Mouse (Mus musculus): ENCODE results near the gene Uap1.
"Not testable (repeated sequence)": the region's sequence is repeated elsewhere in the genome, so short reads cannot be mapped to it uniquely, and the experiment has no call there.

The Uap1 gene

DNA sequence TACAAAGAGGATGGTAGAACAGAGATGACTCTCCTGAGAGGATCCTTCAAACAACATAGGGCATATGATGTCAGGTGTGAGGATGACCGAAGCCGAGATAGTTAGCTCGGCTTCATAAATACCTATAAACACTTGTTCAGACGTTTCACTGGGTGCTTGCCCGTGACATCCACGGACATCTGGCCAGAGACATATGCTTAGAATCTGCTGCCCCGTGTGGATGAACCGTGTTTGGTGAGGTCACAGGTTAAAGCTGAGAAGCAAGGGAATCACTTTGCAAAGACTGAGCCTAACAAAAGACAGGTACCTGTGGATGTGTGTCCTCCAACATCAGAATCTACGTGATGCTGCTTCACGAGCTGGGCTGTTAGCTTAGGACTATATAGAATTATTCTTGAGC, 62.5 kb downstream of the Uap1 start:
- no peak for DNase-seq (ENCODE audit: low read depth)

DNA sequence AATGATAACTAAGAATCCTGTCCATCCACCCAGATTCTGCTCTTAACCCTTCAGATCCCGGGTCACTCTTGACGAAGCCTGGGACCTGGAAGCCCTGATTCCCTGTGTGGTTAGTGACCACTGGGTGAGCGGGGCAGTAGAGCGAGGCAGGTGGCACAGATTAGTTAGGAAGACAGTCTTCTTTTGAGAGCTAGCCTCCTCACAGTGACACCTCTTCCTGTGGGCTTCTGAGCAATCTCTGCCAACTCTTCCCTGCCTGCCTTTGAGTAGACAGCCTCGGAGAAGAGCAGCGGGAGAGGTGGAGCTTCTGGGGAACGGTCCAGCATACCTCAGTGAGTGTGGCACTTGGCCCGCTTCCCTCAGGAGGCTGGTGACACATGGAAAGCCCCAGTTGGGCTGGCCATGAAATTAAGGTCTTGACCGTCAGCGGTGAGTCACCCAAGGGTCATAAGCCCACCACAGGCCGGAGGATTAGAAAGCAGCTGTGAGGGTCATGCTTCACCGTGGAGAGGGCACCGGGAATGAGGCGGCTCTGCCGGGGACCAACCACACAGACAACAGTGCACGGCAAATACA, 63.0 kb downstream of the Uap1 start:
- no peak for DNase-seq (ENCODE audit: low read depth)

DNA sequence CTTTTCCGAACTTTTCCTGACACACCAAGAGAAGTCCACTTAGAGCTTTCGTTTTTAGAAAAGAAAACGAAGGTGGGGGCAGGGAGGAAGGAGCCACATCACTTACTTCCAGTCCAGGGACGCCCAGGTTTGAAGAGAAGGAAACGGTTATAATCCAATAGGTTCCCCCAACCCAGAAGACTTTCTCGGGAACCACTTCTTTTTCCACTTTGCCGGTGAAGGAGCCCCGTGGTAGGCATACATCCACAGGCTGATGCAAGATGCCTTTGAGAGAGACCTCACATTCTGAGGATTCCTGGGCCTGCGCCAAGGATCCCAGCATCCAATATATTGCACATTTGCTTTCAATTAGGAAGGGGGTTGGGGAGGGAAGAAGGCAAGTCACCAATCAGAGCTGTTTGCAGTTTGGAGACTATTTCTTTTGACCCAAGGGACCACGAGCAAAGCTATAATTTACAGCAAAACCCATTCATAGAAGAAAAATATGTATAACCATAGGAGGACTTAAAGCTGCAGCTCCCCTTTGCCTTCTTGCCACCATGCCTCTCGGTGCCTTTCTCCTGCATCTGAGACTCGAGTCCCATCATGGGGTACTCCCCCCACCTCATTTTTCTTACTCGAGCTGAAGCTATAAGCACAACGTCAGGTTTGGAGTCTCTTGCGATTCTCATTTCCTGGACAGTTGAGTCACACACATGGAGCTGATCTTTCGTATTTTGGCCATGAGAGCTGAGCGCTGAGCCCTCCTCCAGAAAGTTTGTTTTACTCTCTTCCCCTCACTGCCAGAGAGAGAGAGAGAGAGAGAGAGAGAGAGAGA, 64.0 kb downstream of the Uap1 start, which contains the start of gene Ddr2:
Gene Ddr2 (minus strand): TSS at position 247 of the 817 bp plus-strand sequence.
- no peak for DNase-seq (ENCODE audit: low read depth)

- no peak for DNase-seq (ENCODE audit: low read depth)
These were observed 64.8 kb downstream of the Uap1 start for GRCm38 (mm10) chr1:170109776-170110515.

- not testable (repeated sequence) for DNase-seq (ENCODE audit: low read depth)
These were observed 71.9 kb downstream of the Uap1 start for GRCm38 (mm10) chr1:170102814-170103213.

Measured in c-Kit-positive CD71-negative TER-119-negative erythroid progenitor cells, embryonic 14.5 days (primary cell).